Mouse (Mus musculus) inflammation-experienced regulatory T-cells, adult 6 months (primary cell): Measurements from ENCODE around the gene Flrt1. TPM values are rescaled to one million over a fixed set of nuclear protein-coding genes. Genes with fewer than 3 reads are reported as not detected.

Experiments
- ATAC-seq: one replicate; pipeline ENCODE4 v1.8.0; 2017
- polyA plus RNA-seq, 3 experiments: library from polyadenylated mRNA; unstranded; fragments of 100-300 nt; shearing (Covaris generic); gene quantifications; one replicate each; pipeline ENCODE4 v1.2.1; 2017

The Flrt1 gene
- polyA plus RNA-seq = under 1 TPM in 1 of 3 experiments, not detected in 2; 0.20 TPM

DNA sequence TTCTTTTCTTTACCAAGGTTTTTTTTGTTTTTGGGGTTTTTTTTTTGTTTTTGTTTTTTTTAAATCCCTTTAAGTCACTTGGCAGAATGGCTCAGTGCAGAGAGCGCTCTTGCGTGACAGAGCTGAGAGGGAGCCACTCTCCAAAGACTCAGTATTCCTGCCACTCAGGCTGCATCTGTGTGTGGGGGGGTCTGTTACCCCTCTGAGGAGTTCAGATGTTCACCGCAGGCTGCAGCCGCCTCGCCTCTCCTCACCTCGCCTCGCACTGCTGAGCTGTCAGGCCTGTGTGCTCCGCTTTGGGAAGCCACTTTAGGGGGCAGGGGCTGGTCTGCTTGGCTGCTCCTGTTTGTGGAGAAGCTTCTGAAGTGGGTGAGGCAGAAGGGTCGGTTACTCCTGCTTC is at the start of gene Flrt1:
TSS of gene Flrt1 (minus strand) at position 186 of the 400 bp plus-strand sequence.
- ATAC-seq = no peak

DNA sequence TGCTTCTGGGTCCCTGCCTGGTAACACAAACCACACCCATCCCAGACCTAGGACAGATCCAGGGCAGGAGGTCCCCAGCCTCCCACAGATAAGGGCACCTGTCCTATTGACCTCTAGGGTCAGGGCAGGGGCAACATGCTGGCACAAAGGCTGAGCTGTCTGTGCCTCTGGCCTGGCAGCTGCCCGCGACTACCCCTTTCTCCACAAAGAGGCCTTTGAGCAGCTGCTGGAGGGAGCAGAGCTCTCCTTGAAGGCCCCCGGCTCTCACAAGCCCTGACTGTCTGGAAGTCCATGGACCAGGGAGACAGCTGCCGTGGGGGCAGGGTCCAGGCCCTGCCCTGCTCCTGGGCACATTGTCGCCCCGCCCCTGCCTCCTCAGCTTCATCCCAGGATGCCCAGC is 49.7 kb upstream of the Flrt1 start:
- ATAC-seq = no peak

DNA sequence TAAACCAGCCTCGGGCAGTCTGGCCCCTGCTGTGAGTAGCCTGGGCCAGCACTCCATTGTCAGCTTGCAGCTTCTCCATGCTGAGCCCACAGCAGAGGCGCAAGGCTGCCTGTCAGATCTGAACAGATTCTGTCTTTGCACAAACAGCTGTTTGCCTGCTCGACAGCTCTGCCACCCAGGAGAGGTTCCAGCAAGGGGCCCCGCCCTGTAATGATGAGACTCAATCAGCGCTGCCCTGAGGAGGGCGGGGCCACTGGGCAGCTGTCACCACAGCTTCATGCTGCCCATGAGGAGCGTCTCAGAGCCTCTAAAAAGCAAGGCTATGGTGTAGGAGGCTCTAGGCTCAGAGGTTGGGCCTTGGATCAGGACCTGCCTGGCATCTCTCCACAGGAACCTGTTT is 47.7 kb upstream of the Flrt1 start:
- no peak for ATAC-seq

- ATAC-seq = no peak
Measured at GRCm38 (mm10) chr19:7151927-7152653, 46.6 kb upstream of the Flrt1 start.

GRCm38 (mm10) chr19:7151300-7151926 is 45.9 kb upstream of the Flrt1 start:
- no peak for ATAC-seq

DNA sequence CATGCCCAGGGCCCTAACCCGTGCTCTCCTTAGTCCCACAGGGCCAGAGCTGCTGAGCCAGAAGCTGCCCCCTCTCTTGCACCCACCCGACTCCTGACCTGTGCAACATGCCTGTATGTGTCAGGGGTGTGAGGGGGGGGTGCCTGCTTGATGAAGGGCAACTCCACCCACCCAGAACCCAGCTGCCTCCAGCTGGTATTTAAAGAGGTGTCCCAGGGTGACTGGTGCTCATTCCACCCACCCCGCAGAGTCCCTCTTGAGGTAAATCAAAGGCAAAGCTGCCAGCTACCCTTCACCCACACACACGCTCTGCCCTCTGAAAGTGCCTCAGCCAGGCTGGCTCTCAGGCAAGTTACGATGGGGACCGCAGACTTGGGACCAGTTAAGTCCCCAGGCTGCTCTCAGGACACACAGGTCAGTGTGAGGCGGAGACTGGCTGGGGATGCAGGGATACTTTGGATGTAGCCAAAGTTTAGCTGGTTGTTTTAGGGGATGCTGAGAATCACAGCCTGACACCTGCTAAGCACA is 43.7 kb upstream of the Flrt1 start:
- ATAC-seq = no peak

- no peak for ATAC-seq
Measured at GRCm38 (mm10) chr19:7148541-7149085, 43.1 kb upstream of the Flrt1 start.

DNA sequence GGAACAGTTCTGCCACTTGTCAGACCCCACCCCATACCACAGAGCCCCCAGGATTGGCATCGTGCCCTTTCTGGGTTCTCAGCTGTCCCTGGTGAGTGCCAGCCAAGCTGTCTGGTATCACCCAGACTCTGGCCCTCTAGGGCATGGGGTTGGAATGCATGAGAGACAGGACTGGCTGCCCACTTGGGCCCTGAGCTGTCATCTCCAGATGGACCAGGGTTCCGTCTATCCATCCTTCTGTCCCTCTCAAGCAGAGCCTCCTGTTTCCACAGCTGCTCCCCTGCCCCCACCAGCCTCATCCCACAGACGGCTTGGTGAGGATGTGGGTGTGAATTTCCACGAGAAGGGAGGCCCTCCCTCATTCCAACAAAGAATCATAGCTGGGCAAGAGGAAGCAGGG is 42.6 kb upstream of the Flrt1 start:
- no peak for ATAC-seq

DNA sequence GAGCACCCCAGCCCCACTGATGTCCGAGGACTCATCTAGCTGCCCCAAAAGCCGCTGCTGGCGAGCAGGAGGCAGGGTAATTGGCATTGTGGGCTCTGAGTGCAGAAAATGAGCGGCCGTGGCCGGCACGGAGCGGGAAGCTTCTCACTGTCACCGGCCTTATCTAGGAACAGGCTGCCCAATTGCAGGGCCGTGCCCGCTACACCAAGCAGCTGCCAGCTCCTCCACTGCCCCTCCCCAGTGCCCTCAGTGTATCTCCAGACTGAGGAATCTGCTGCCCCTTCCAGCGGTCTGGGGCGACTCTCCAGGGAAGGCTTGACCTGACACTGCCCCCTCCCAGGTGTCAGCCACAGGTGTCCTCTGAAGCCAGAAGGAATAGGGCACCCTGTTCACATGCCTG is 40.8 kb upstream of the Flrt1 start:
- ATAC-seq = no peak

DNA sequence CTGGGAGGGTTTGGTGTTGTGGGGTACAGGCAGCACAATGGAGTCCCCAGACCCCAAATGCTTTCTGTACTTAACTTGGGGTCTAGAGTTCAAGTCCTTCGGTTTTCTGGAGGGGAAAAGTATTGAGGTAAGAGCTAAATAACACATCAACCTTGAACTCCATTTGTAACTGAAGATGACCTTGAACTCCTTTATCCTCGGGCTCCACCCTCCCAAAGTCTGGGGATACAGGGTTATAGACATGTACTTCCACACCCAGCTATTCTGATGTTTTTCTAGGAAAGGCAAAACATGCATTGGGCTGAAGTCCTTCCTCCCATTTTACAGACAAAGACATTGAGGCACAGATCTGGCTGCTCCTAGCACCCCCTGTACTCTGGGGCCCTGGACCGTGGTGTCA is 38.9 kb upstream of the Flrt1 start:
- no peak for ATAC-seq

DNA sequence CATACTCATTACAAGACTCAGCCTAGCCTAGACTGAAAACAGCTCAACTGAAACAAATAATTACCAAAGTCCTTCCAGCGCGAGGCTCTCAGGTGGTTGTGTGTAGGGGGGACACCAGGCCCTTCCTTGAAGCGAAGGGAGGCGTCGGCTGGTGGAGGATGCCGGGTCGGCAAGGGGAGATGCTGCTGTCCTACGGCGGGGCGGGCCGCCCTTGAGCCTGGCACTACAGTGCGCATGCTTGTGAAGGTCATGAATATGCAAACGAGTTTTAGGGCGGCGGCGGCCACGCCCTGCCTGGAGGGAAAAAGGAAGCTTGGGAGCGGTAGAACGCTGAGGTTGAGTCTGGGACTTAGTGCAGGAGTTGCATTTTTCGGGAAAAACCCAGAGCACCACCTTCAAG is 38.3 kb upstream of the Flrt1 start:
- ATAC-seq = no peak

GRCm38 (mm10) chr19:7142207-7142915 is 36.8 kb upstream of the Flrt1 start:
- ATAC-seq = no peak

DNA sequence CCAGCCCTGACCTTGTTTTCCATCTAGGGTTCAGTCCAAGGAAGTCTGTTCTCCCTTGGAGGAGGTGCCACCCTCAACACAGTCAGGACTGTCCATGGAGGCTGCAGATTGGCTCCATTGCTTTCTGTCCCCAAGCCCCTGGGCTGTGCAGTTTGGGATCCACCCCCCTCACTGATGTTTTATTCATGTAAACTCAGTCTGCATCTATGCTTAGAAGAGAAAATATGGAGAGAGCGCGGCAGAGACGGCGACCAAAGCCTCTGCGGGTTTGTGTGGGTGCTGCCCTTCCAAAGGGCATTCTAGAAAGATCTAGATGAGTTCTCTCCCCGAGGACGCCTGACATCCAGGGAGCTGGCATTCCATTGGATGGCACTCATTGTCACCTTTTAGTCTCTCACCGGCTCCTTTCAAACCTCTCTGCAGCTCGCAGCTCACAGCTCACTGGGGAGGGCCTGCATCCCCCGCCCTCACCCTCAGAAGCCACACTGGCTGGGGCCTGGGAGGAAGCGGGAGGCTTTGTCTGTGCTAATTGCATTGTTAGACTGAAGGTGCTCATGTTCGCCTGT is 35.4 kb upstream of the Flrt1 start:
- no peak for ATAC-seq

DNA sequence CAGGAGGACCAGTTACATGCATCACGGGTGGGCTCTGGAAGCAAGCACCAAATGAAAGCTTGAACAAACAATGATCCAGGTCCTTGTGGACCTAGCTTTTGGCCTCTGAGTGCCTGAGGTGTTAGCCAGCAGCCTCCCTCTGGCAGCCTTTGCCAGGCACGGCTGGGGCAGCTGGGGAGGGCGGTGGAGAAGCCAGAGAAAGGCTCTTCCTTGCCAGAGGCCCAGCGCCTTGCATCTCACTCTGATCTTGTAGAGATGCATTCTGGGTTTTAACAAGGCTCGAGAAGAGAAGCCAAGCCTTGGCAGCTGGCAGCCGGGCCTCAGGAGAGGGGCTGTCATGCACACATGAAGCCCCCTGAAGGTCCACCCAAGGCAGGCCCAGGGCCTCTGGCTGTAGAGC is 34.8 kb upstream of the Flrt1 start:
- ATAC-seq = no peak

DNA sequence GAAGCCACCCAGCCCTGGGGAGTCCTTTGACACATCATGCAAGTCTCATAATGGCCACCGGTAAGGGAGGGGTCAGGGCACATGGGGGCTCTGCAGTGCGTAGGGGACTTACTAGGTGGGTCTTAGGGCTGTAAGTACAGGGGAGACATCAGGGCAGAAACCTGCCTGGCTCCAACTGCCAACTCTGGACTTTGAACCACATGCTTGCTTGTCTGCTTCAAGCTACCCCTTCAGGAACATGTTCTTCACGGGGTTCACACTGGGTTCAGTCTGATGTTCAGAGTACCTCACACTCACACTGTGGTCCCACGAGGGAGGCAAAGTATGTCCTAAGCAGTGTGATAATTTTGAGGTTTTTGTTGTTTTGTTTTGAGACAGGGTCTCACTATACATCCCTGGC is 33.8 kb upstream of the Flrt1 start:
- no peak for ATAC-seq

DNA sequence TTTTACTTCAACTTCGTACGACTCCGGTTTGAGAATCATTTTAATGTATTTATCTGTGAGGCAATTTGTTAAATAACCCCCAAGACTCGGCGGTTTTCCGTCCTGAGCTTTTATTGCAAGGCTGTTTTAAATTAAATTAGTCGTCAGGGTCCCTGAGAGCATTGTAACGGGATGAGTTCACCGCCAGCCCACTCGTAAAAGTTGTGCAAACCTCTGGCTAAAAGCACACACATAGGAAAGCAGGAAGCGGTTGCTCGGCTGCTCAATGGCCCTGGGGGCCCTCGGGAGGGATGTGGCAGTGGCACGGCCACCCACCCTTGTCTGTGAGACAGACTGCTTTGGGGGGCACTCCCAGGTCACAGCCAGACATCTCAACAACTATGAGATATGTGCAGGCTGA is 32.8 kb upstream of the Flrt1 start:
- ATAC-seq = no peak

- ATAC-seq = no peak
Measured at GRCm38 (mm10) chr19:7136714-7137498, 31.4 kb upstream of the Flrt1 start.

- no peak for ATAC-seq
Measured at GRCm38 (mm10) chr19:7136016-7136415, 30.5 kb upstream of the Flrt1 start.

DNA sequence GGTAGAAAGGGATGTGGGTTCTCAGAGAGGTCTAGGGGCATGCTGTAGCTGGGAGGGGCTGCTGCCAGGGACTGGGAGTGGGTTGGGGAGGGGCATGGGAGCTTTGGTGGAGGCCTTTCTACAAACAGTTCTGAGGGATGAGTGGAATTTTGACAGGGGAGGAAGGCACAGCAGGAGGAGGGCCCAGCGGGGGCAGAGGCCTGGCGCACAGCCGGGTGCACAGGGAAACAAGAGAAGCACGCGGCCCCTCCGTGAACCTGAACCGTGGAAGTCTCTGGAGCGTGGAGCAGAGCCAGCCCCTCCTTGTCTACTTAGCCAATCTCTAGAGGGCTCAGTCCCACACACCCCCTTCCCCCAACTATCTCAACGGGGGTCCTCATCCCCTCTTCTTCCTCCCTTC is 30.0 kb upstream of the Flrt1 start:
- ATAC-seq = no peak

GRCm38 (mm10) chr19:7134631-7135091 is 29.1 kb upstream of the Flrt1 start:
- no peak for ATAC-seq

- ATAC-seq = no peak
Measured at GRCm38 (mm10) chr19:7133436-7133835, 27.9 kb upstream of the Flrt1 start.

- no peak for ATAC-seq
Measured at GRCm38 (mm10) chr19:7130317-7130716, 24.8 kb upstream of the Flrt1 start.
